Mouse (Mus musculus) neural tube, embryonic 14.5 days (tissue): ENCODE data around the gene Zfp85. TPM values are rescaled to one million over a fixed set of nuclear protein-coding genes. Genes with fewer than 3 reads are reported as not detected.

Experiments used
- polyA plus RNA-seq: library from polyadenylated mRNA; unstranded; fragments of >200 nt; fragmentation: Nextera tagmentation; extraction: Ambion mirVana; gene quantifications from 2 replicates; pipeline ENCODE4 v1.2.1, GENCODE M21; 2014

The Zfp85 gene
- polyA plus RNA-seq, 1 experiment from 2014 or later: 7.9 TPM

Other genes starting within 250 kb of the Zfp85 start
- not detected in 2 replicates for gene Gm26965, start 229.1 kb downstream of the Zfp85 start, polyA plus RNA-seq
- gene Zfp87, start 229.1 kb downstream of the Zfp85 start, polyA plus RNA-seq: 40.4 and 42.6 TPM in 2 replicates
- 17.8 and 18.4 TPM in 2 replicates for gene Zfp748, start 201.4 kb downstream of the Zfp85 start, polyA plus RNA-seq
- 6.1 and 7.2 TPM in 2 replicates for gene Zfp729b, start 145.5 kb downstream of the Zfp85 start, polyA plus RNA-seq
- gene Gm49345, start 117.5 kb downstream of the Zfp85 start, polyA plus RNA-seq: 1.2 TPM in 1 of 2 replicates, not detected in the other
- gene Zfp729a, start 117.4 kb downstream of the Zfp85 start, polyA plus RNA-seq: 4.1 and 5.1 TPM in 2 replicates
- 15.2 and 17.3 TPM in 2 replicates for gene Zfp738, start 68.2 kb downstream of the Zfp85 start, polyA plus RNA-seq
- gene Zfp65, start 26.1 kb downstream of the Zfp85 start, polyA plus RNA-seq: 6.1 TPM in 2 replicates
- 3.2 and 3.3 TPM in 2 replicates for gene Zfp493, start 24.5 kb upstream of the Zfp85 start, polyA plus RNA-seq
- gene Zfp273, start 58.5 kb upstream of the Zfp85 start, polyA plus RNA-seq: 13.1 and 14.2 TPM in 2 replicates
- 6.9 and 8.3 TPM in 2 replicates for gene Gm10037, start 75.9 kb upstream of the Zfp85 start, polyA plus RNA-seq
- 0.49 TPM in 1 of 2 replicates, not detected in the other for gene BC048507, start 108.1 kb upstream of the Zfp85 start, polyA plus RNA-seq